Comparison of ENCODE assay signal across 8 mouse cellular contexts in genomic region chr4:135986301-135986942, GRCm38 (mm10). TPM values are rescaled to one million over a fixed set of nuclear protein-coding genes. Genes with fewer than 3 reads are reported as not detected.
DNase-seq lines count a peak whose midpoint lies in the region; ATAC-seq and TF ChIP-seq lines count a peak whose summit lies in the region.

No protein-coding gene starts in this region.

- H3K9ac ChIP-seq in forebrain, embryonic 14.5 days (ENCODE audit: low read length) = peak overlapping the region; percentile 94
- H3K9ac ChIP-seq in liver, embryonic 14.5 days (replicated peaks) = peak overlapping the region; percentile 100

- no peaks in the 10 kb centered on the region for H3K27me3 ChIP-seq in G1E (ENCODE audit: insufficient read depth, low read length)
- no peaks in the 10 kb centered on the region for H3K27me3 ChIP-seq in forebrain, embryonic 14.5 days (replicated peaks; ENCODE audit: control insufficient read depth, insufficient read depth, low read length)
- no peaks in the 10 kb centered on the region for H3K27me3 ChIP-seq in liver, embryonic 14.5 days (ENCODE audit: control insufficient read depth, insufficient read depth, low read length)

- no peak for TF ChIP-seq CTCF in G1E (IDR thresholded peaks at IDR 0.05; ENCODE audit: low read depth, low read length)
- TF ChIP-seq CTCF in liver, embryonic 14.5 days (IDR thresholded peaks at IDR 0.05; ENCODE audit: low read depth) = no peak

- H3K27ac ChIP-seq in forebrain, embryonic 14.5 days (ENCODE audit: low read depth, low read length) = peak overlapping the region; percentile 82; the same call in 1 of the 2 replicates
- H3K27ac ChIP-seq in liver, embryonic 14.5 days = peak overlapping the region; percentile 90

- peaks cover 58% of the 10 kb centered on the region for H3K4me1 ChIP-seq in G1E (ENCODE audit: insufficient read depth, low read depth, low read length)
- H3K4me1 ChIP-seq in forebrain, embryonic 14.5 days (ENCODE audit: control insufficient read depth, insufficient read depth, low read length) = peaks cover 9% of the 10 kb centered on the region
- peaks cover 24 to 26% of the 10 kb centered on the region in 2 experiments for H3K4me1 ChIP-seq in liver, embryonic 14.5 days (replicated peaks; ENCODE audit: control insufficient read depth in 2 of 2, insufficient read depth in 2 of 2, low read length in 1 of 2)

- H3K9me3 ChIP-seq in G1E (replicated peaks) = peaks cover under 1% of the 10 kb centered on the region; the same call in 1 of the 2 replicates
- no peaks in the 10 kb centered on the region for H3K9me3 ChIP-seq in forebrain, embryonic 14.5 days (replicated peaks; ENCODE audit: control insufficient read depth, low read length)
- no peaks in the 10 kb centered on the region for H3K9me3 ChIP-seq in liver, embryonic 14.5 days (ENCODE audit: control insufficient read depth, low read length)

- no peak for ATAC-seq in G1E (ENCODE audit: extremely low read depth, insufficient number of reproducible peaks, low FRiP score, poor library complexity, severe bottlenecking)
- no peak for ATAC-seq in forebrain, embryonic 14.5 days
- 0 out of 2 replicates have a peak, but pooled peaks have one; percentile 5 for ATAC-seq in liver, embryonic 14.5 days (ENCODE audit: insufficient read depth)

- peak overlapping the region; percentile 98 for H3K4me3 ChIP-seq in G1E (ENCODE audit: low read depth, low read length)
- peak overlapping the region; percentile 94 for H3K4me3 ChIP-seq in forebrain, embryonic 14.5 days (ENCODE audit: low read depth, low read length)
- H3K4me3 ChIP-seq in liver, embryonic 14.5 days (ENCODE audit: insufficient read depth in 1 of 2, low read depth in 2 of 2, low read length in 2 of 2) = peak overlapping the region; percentile 89 to 99

- peak overlapping the region; percentile 64 for H3K4me2 ChIP-seq in forebrain, embryonic 14.5 days (ENCODE audit: low read length)
- peak overlapping the region; percentile 91 for H3K4me2 ChIP-seq in liver, embryonic 14.5 days (ENCODE audit: low read depth)

- peaks cover 43% of the 10 kb centered on the region for H3K36me3 ChIP-seq in G1E (replicated peaks)
- peaks cover 28% of the 10 kb centered on the region for H3K36me3 ChIP-seq in forebrain, embryonic 14.5 days (ENCODE audit: control insufficient read depth, insufficient read depth, low read length)
- peaks cover 33% of the 10 kb centered on the region for H3K36me3 ChIP-seq in liver, embryonic 14.5 days (replicated peaks; ENCODE audit: control insufficient read depth, insufficient read depth, low read depth)

- 6% methylated on average over 23 of the region's 23 CpGs for WGBS in forebrain, embryonic 14.5 days
- WGBS in liver, embryonic 14.5 days (ENCODE audit: insufficient replicate concordance) = 8% methylated on average over 23 of the region's 23 CpGs

- peak; percentile 25 for DNase-seq in kidney, adult 11 months
- no peak for DNase-seq in kidney, postnatal 10 days
- no peak for DNase-seq in G1E (ENCODE audit: low spot score)
- DNase-seq in forebrain, embryonic 14.5 days (ENCODE audit: low spot score) = no peak
- DNase-seq in liver, embryonic 14.5 days (ENCODE audit: low read depth in 3 of 3, low spot score in 3 of 3) = no peak
- DNase-seq in T-cell, adult 2 months (ENCODE audit: low spot score) = no peak
- DNase-seq in urinary bladder, adult 2 months (ENCODE audit: low spot score) = no peak
- no peak for DNase-seq in cerebellum, adult 8-10 months

- no peak for TF ChIP-seq EP300 in liver, embryonic 14.5 days (IDR thresholded peaks at IDR 0.05; ENCODE audit: low read depth)

RNA-seq across cellular contexts. Expression of gene Pithd1, which starts 0.6 kb away (rescaled TPM):
- total RNA-seq in G1E (2014; fragmentation: Nextera tagmentation) (26.1 and 34.9 TPM in 2 replicates), G1E (2017) (51.0 and 60.9 TPM in 2 replicates)
- polyA plus RNA-seq in G1E (2012) = 41.0 and 71.7 TPM in 2 replicates
- polyA plus RNA-seq in forebrain, embryonic 14.5 days (2014; fragmentation: Nextera tagmentation; extraction: Ambion mirVana) = 56.1 and 58.0 TPM in 2 replicates
- 40.2 and 49.0 TPM in 2 replicates for polyA plus RNA-seq in liver, embryonic 14.5 days (2012; rRNA removed)
- 71.2 and 79.5 TPM in 2 replicates for polyA plus RNA-seq in liver, embryonic 14.5 days (2014; fragmentation: Nextera tagmentation; extraction: Ambion mirVana)
- polyA plus RNA-seq in urinary bladder, adult 2 months (2012; rRNA removed) = 41.4 and 46.9 TPM in 2 replicates

RNA-seq across cellular contexts. Expression of gene Lypla2, which starts 14.0 kb away (rescaled TPM):
- 53.9 and 65.8 TPM in 2 replicates for total RNA-seq in G1E (2014; fragmentation: Nextera tagmentation)
- 28.5 and 34.1 TPM in 2 replicates for total RNA-seq in G1E (2017)
- 243 and 284 TPM in 2 replicates for polyA plus RNA-seq in G1E (2012)
- polyA plus RNA-seq in forebrain, embryonic 14.5 days (2014; fragmentation: Nextera tagmentation; extraction: Ambion mirVana) = 163 and 168 TPM in 2 replicates
- 26.5 and 29.2 TPM in 2 replicates for polyA plus RNA-seq in liver, embryonic 14.5 days (2012; rRNA removed)
- polyA plus RNA-seq in liver, embryonic 14.5 days (2014; fragmentation: Nextera tagmentation; extraction: Ambion mirVana) = 30.6 and 36.8 TPM in 2 replicates
- polyA plus RNA-seq in urinary bladder, adult 2 months (2012; rRNA removed) = 55.2 and 63.6 TPM in 2 replicates

RNA-seq across cellular contexts. Expression of gene Gale, which starts 22.9 kb away (rescaled TPM):
- total RNA-seq in G1E (2014; fragmentation: Nextera tagmentation) (4.3 and 5.0 TPM in 2 replicates), G1E (2017) (10.9 and 12.4 TPM in 2 replicates)
- 19.8 and 23.3 TPM in 2 replicates for polyA plus RNA-seq in G1E (2012)
- polyA plus RNA-seq in forebrain, embryonic 14.5 days (2014; fragmentation: Nextera tagmentation; extraction: Ambion mirVana) = 32.9 and 35.7 TPM in 2 replicates
- polyA plus RNA-seq in liver, embryonic 14.5 days (2012; rRNA removed) = 20.5 and 22.8 TPM in 2 replicates
- 32.6 and 38.0 TPM in 2 replicates for polyA plus RNA-seq in liver, embryonic 14.5 days (2014; fragmentation: Nextera tagmentation; extraction: Ambion mirVana)
- 20.4 and 36.8 TPM in 2 replicates for polyA plus RNA-seq in urinary bladder, adult 2 months (2012; rRNA removed)

RNA-seq across cellular contexts. Expression of gene Eloa, which starts 35.1 kb away (rescaled TPM):
- total RNA-seq in G1E (2014; fragmentation: Nextera tagmentation) (108 and 113 TPM in 2 replicates), G1E (2017) (51.6 and 56.0 TPM in 2 replicates)
- 9.7 and 12.9 TPM in 2 replicates for polyA plus RNA-seq in G1E (2012)
- 33.7 and 38.1 TPM in 2 replicates for polyA plus RNA-seq in forebrain, embryonic 14.5 days (2014; fragmentation: Nextera tagmentation; extraction: Ambion mirVana)
- 9.7 and 16.2 TPM in 2 replicates for polyA plus RNA-seq in liver, embryonic 14.5 days (2012; rRNA removed)
- polyA plus RNA-seq in liver, embryonic 14.5 days (2014; fragmentation: Nextera tagmentation; extraction: Ambion mirVana) = 29.0 and 30.0 TPM in 2 replicates
- polyA plus RNA-seq in urinary bladder, adult 2 months (2012; rRNA removed) = 25.2 and 28.1 TPM in 2 replicates

RNA-seq across cellular contexts. Expression of gene Hmgcl, which starts 40.2 kb away (rescaled TPM):
- total RNA-seq in G1E (2014; fragmentation: Nextera tagmentation) (19.1 and 22.2 TPM in 2 replicates), G1E (2017) (38.0 and 39.1 TPM in 2 replicates)
- polyA plus RNA-seq in G1E (2012) = 22.6 and 33.3 TPM in 2 replicates
- polyA plus RNA-seq in forebrain, embryonic 14.5 days (2014; fragmentation: Nextera tagmentation; extraction: Ambion mirVana) = 70.4 and 71.0 TPM in 2 replicates
- 28.9 and 43.4 TPM in 2 replicates for polyA plus RNA-seq in liver, embryonic 14.5 days (2012; rRNA removed)
- polyA plus RNA-seq in liver, embryonic 14.5 days (2014; fragmentation: Nextera tagmentation; extraction: Ambion mirVana) = 71.9 and 76.5 TPM in 2 replicates
- polyA plus RNA-seq in urinary bladder, adult 2 months (2012; rRNA removed) = 64.9 and 79.9 TPM in 2 replicates
